Mouse (Mus musculus) MEL (cell line): ENCODE measurements around the gene Gm17324. TPM values are rescaled to one million over a fixed set of nuclear protein-coding genes. Genes with fewer than 3 reads are reported as not detected.

Source experiments
- DNase-seq: peaks from one replicate; pipeline ENCODE4 v3.0.0; 2011; ENCODE audit warnings: low read depth, low spot score
- H3K27ac ChIP-seq: 2 replicates; pipeline ENCODE4 v1.5.1; 2012; ENCODE audit warnings: low read depth, mild to moderate bottlenecking, control low read depth, low read length, moderate library complexity; ENCODE audit not compliant: control insufficient read depth
- H3K27me3 ChIP-seq, 2 experiments: fragments of 150-350 bp in 1 of 2; sonication (generic) in 1 of 2; 2 replicates each; pipeline ENCODE4 v1.6.1; 2012; ENCODE audit warnings: low read length in 2 of 2, mild to moderate bottlenecking in 2 of 2, improper control_type of control experiment in 1 of 2, moderate library complexity in 1 of 2; ENCODE audit not compliant: insufficient read depth in 2 of 2, control insufficient read depth in 1 of 2
- H3K36me3 ChIP-seq, 2 experiments: 2 replicates each; pipeline ENCODE4 v1.6.1; 2012 to 2014; ENCODE audit warnings: low read length in 2 of 2, improper control_type of control experiment in 1 of 2, inconsistent platforms in 1 of 2, mild to moderate bottlenecking in 1 of 2; ENCODE audit not compliant: insufficient read depth in 2 of 2, control insufficient read depth in 1 of 2
- H3K4me1 ChIP-seq, 2 experiments: fragments of 150-350 bp in 1 of 2; sonication (generic) in 1 of 2; 2 replicates each; pipeline ENCODE4 v1.6.1; 2012; ENCODE audit warnings: low read length in 2 of 2, improper control_type of control experiment in 1 of 2, mild to moderate bottlenecking in 1 of 2; ENCODE audit not compliant: insufficient read depth in 2 of 2, control insufficient read depth in 1 of 2
- H3K4me3 ChIP-seq, 2 experiments: fragments of 150-350 bp in 1 of 2; sonication (generic) in 1 of 2; 2 replicates each; pipeline ENCODE4 v1.5.1; 2012; ENCODE audit warnings: low read depth in 2 of 2, low read length in 2 of 2, mild to moderate bottlenecking in 2 of 2, moderate library complexity in 2 of 2, control low read depth in 1 of 2, improper control_type of control experiment in 1 of 2; ENCODE audit not compliant: control insufficient read depth in 1 of 2, insufficient read depth in 1 of 2
- H3K79me2 ChIP-seq: 2 replicates; pipeline ENCODE4 v1.6.1; 2012; ENCODE audit warnings: mild to moderate bottlenecking, low read length, moderate library complexity; ENCODE audit not compliant: control insufficient read depth, poor library complexity, insufficient read depth
- H3K9ac ChIP-seq: 2 replicates; pipeline ENCODE4 v1.6.1; 2012; ENCODE audit warnings: low read depth, mild to moderate bottlenecking, control low read depth, low read length, moderate library complexity; ENCODE audit not compliant: control insufficient read depth, poor library complexity, severe bottlenecking
- H3K9me3 ChIP-seq: fragments of 150-350 bp; sonication (generic); replicated peaks from 2 replicates; pipeline ENCODE4 v1.6.1; 2012; ENCODE audit warnings: mild to moderate bottlenecking, low read length, improper control_type of control experiment, moderate library complexity; ENCODE audit not compliant: insufficient read depth
- BHLHE40 ChIP-seq: IDR thresholded peaks from 2 replicates; pipeline ENCODE4 v1.6.1; 2012; ENCODE audit warnings: low read depth, mild to moderate bottlenecking, inconsistent platforms, low read length, improper control_type of control experiment, borderline replicate concordance
- CHD1 ChIP-seq: IDR thresholded peaks from 2 replicates; pipeline ENCODE4 v1.6.1; 2012; ENCODE audit warnings: low read depth, mild to moderate bottlenecking, inconsistent platforms, low read length, improper control_type of control experiment
- GATA1 ChIP-seq: IDR thresholded peaks from 2 replicates; pipeline ENCODE4 v1.6.1; 2011; ENCODE audit warnings: low read depth, low read length, improper control_type of control experiment
- HCFC1 ChIP-seq: IDR thresholded peaks from 2 replicates; pipeline ENCODE4 v1.6.1; 2012; ENCODE audit warnings: low read depth, mild to moderate bottlenecking, inconsistent platforms, low read length, improper control_type of control experiment, moderate library complexity
- MAFK ChIP-seq: IDR thresholded peaks from 2 replicates; pipeline ENCODE4 v1.6.1; 2011; ENCODE audit warnings: low read depth, mild to moderate bottlenecking, low read length, improper control_type of control experiment, borderline replicate concordance
- MXI1 ChIP-seq: IDR thresholded peaks from 2 replicates; pipeline ENCODE4 v1.6.1; 2011; ENCODE audit warnings: mild to moderate bottlenecking, low read depth, low read length, improper control_type of control experiment
- MYC ChIP-seq: IDR thresholded peaks from 2 replicates; pipeline ENCODE4 v1.6.1; 2011; ENCODE audit warnings: low read depth, mild to moderate bottlenecking, low read length, improper control_type of control experiment, moderate library complexity
- NELFE ChIP-seq: IDR thresholded peaks from 2 replicates; pipeline ENCODE4 v1.6.1; 2011; ENCODE audit warnings: low read depth, low read length, improper control_type of control experiment
- POLR2A ChIP-seq, 2 experiments: IDR thresholded peaks; 2 replicates each; pipeline ENCODE4 v1.6.1; 2011 to 2012; ENCODE audit warnings: low read length in 2 of 2, mild to moderate bottlenecking in 2 of 2, control low read depth in 1 of 2, improper control_type of control experiment in 1 of 2, low read depth in 1 of 2, moderate library complexity in 1 of 2; ENCODE audit not compliant: control insufficient read depth in 1 of 2, insufficient read depth in 1 of 2, poor library complexity in 1 of 2
- POLR2AphosphoS5 ChIP-seq: IDR thresholded peaks from 2 replicates; pipeline ENCODE4 v1.6.1; 2012; ENCODE audit warnings: low read depth, borderline replicate concordance, mild to moderate bottlenecking, inconsistent platforms, low read length, moderate library complexity, mixed read lengths
- RCOR1 ChIP-seq: IDR thresholded peaks from 2 replicates; pipeline ENCODE4 v1.6.1; 2012; ENCODE audit warnings: low read depth, mild to moderate bottlenecking, inconsistent platforms, low read length, improper control_type of control experiment
- SIN3A ChIP-seq: IDR thresholded peaks from 2 replicates; pipeline ENCODE4 v1.6.1; 2012; ENCODE audit warnings: low read length, improper control_type of control experiment, inconsistent platforms
- SMC3 ChIP-seq: IDR thresholded peaks from 2 replicates; pipeline ENCODE4 v1.6.1; 2011; ENCODE audit warnings: low read depth, low read length, improper control_type of control experiment
- TAL1 ChIP-seq: IDR thresholded peaks from 2 replicates; pipeline ENCODE4 v1.6.1; 2012; ENCODE audit warnings: mild to moderate bottlenecking, inconsistent platforms, low read length, moderate library complexity, mixed read lengths
- TBP ChIP-seq: IDR thresholded peaks from 2 replicates; pipeline ENCODE4 v1.8.0; 2011; ENCODE audit warnings: low read depth, low read length, improper control_type of control experiment
- UBTF ChIP-seq: IDR thresholded peaks from 2 replicates; pipeline ENCODE4 v1.6.1; 2012; ENCODE audit warnings: low read depth, mild to moderate bottlenecking, inconsistent platforms, low read length, improper control_type of control experiment, moderate library complexity, borderline replicate concordance; ENCODE audit not compliant: insufficient read depth
- USF2 ChIP-seq, 2 experiments: IDR thresholded peaks; 2 replicates each; pipeline ENCODE4 v1.6.1; 2011 to 2012; ENCODE audit warnings: improper control_type of control experiment in 2 of 2, low read length in 2 of 2, borderline replicate concordance in 1 of 2, inconsistent platforms in 1 of 2, low read depth in 1 of 2, mild to moderate bottlenecking in 1 of 2; ENCODE audit not compliant: insufficient read depth in 1 of 2
- ZC3H11A ChIP-seq: IDR thresholded peaks from 2 replicates; pipeline ENCODE4 v1.6.1; 2012; ENCODE audit warnings: low read depth, mild to moderate bottlenecking, inconsistent platforms, low read length, improper control_type of control experiment
- ZNF384 ChIP-seq: IDR thresholded peaks from 2 replicates; pipeline ENCODE4 v1.6.1; 2012; ENCODE audit warnings: low read depth, mild to moderate bottlenecking, inconsistent platforms, low read length, improper control_type of control experiment
- polyA plus RNA-seq, 2 experiments: library from polyadenylated mRNA; stranded (reverse) in 1 of 2; unstranded in 1 of 2; fragments of >175 nt in 1 of 2; fragments of >200 nt in 1 of 2; gene quantifications; 2 replicates each; pipeline versions ENCODE4 v1.2.1 to v1.2.4; 2012; ENCODE audit warnings: low replicate concordance in 2 of 2, low read depth in 1 of 2; ENCODE audit not compliant: insufficient read length in 2 of 2, insufficient read depth in 1 of 2, missing spikeins in 1 of 2
- total RNA-seq: library from RNA; depleted of rRNA; stranded (reverse); fragments of 300-350 nt; gene quantifications from 2 replicates; pipeline ENCODE4 v1.2.3, GENCODE M21; 2012

Gm17324 gene
- total and polyA plus RNA-seq, 3 experiments: 0.36 to 1.8 TPM; not detected in 1

DNA sequence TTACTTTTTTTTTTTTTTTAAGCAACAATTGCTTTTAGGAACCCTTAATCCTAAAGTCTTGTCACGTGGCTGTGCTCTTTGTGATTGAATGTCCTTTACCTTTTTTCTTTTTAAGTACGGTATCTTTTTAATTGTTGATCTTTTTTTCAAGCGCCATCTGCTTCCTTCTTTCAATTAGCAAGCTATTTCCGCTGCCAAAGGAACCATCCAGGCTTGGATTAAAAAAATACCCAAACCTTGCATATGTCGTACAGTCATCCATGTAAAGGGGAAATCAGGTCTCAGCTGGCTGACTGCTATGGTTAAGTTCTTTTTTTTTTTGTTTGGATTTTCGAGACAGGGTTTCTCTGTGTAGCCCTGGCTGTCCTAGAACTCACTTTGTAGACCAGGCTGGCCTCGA is 44.6 kb upstream of the Gm17324 start:
- no peak for DNase-seq
- TF ChIP-seq GATA1 (no peak), ZNF384 (no peak), SIN3A (no peak), BHLHE40 (no peak), MAFK (no peak), ZC3H11A (no peak), NELFE (no peak), MXI1 (no peak), TAL1 (no peak), POLR2AphosphoS5 (no peak), TBP (no peak), MYC (no peak), HCFC1 (no peak), USF2 (IDR thresholded peaks at IDR 0.05; ENCODE audit: borderline replicate concordance in 1 of 2, insufficient read depth in 1 of 2, low read depth in 1 of 2, low read length in 2 of 2) (no peak), POLR2A (IDR thresholded peaks at IDR 0.05; ENCODE audit: control insufficient read depth in 1 of 2, insufficient read depth in 1 of 2, low read depth in 1 of 2, low read length in 2 of 2, poor library complexity in 1 of 2) (no peak), SMC3 (no peak), UBTF (no peak), RCOR1 (no peak)

DNA sequence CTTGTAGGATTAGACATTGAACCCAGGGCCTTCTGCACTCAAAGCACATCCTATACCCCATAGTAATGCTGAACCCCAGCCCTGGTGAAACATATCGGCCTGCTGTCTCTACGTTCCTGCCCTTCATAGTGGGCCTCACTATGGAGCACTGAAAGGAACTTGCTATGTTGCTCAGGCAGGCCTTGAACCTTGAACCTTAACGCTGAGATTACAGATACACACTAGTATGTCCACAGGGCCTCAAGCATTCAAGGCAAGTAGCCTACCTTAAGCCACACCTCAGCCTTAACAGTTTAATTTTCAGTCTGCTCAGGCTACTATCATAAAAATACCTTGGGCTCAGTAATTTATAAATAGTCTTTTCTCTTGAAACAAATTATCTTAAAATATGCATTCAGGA is 43.7 kb upstream of the Gm17324 start:
- H3K79me2 ChIP-seq: no peaks in the 10 kb centered on the region
- no peak overlapping the region for H3K4me3 ChIP-seq
- no peaks in the 10 kb centered on the region for H3K36me3 ChIP-seq
- H3K9ac ChIP-seq: no peak overlapping the region
- no peak overlapping the region for H3K27ac ChIP-seq
- H3K9me3 ChIP-seq: no peaks in the 10 kb centered on the region
- no peaks in the 10 kb centered on the region; a peak in 1 of 4 replicates for H3K4me1 ChIP-seq
- H3K27me3 ChIP-seq: peaks cover 11 to 12% of the 10 kb centered on the region in 2 experiments
- no peak for DNase-seq
- no peak for TF ChIP-seq CHD1

More for the DNA sequence above, 44.6 kb upstream of the Gm17324 start:
- Histone ChIP-seq H3K36me3 (no peaks in the 10 kb centered on the region), H3K9ac (no peak overlapping the region), H3K4me1 (no peaks in the 10 kb centered on the region; a peak in 1 of 4 replicates), H3K9me3 (no peaks in the 10 kb centered on the region), H3K4me3 (no peak overlapping the region), H3K27me3 (peaks cover 6 to 11% of the 10 kb centered on the region in 2 experiments; a peak in 3 of 4 replicates), H3K79me2 (no peaks in the 10 kb centered on the region), H3K27ac (no peak overlapping the region)
